Mouse (Mus musculus) bone marrow macrophage, adult 2 months (primary cell): ENCODE results near the gene Fam160a1.

Experiments
- CTCF ChIP-seq: IDR thresholded peaks from 2 replicates; pipeline ENCODE4 v1.5.1; 2012; ENCODE audit warnings: low read depth, mild to moderate bottlenecking, low read length, moderate library complexity
- POLR2A ChIP-seq: IDR thresholded peaks from 2 replicates; pipeline ENCODE4 v1.6.1; 2012; ENCODE audit warnings: mild to moderate bottlenecking, low read depth, low read length, borderline replicate concordance

DNA sequence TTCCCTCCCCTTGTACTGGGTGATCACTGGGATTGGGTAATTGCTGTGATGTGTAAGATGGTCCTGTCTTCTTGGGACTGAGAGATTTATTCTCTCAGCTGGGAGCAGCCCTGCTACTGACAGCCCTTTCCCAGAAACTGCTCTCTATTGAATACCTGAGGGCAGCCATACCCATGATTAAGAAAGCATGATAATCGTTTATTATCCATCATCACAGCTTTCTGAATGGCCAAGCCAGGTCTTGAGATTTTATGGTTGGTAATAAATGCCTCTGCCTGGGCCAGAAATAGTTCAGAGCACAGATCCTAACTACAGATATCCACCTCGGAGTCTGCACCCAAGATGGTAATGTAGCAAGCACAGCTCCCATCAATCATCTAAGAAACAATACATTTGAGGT lies 59.1 kb downstream of the Fam160a1 start:
- TF ChIP-seq CTCF (no peak), POLR2A (no peak)
